Mouse (Mus musculus) frontal cortex, postnatal 36 days (tissue): ENCODE measurements around the gene Slc30a5.
A peak's percentile ranks its signal among the peaks of the same experiment; 100 is the strongest.
"Not testable (repeated sequence)": the region's sequence is repeated elsewhere in the genome, so short reads cannot be mapped to it uniquely, and the experiment has no call there.

Source experiments
- DNase-seq, 2 experiments: peaks; one replicate each; pipeline ENCODE4 v3.0.0; 2022; ENCODE audit warnings: low spot score in 2 of 2

Slc30a5 gene

GRCm38 (mm10) chr13:100841741-100842140 is 8.5 kb upstream of the Slc30a5 start:
- no peak for DNase-seq

- no peak for DNase-seq
Observed at GRCm38 (mm10) chr13:100834777-100835176, 1.6 kb upstream of the Slc30a5 start.

GRCm38 (mm10) chr13:100833640-100834002 is 394 bp upstream of the Slc30a5 start:
- no peak for DNase-seq

- no peak for DNase-seq
Observed at GRCm38 (mm10) chr13:100832188-100832587, 1.0 kb downstream of the Slc30a5 start.

GRCm38 (mm10) chr13:100831123-100831522 is 2.1 kb downstream of the Slc30a5 start:
- DNase-seq: no peak

GRCm38 (mm10) chr13:100825627-100826410 is 7.4 kb downstream of the Slc30a5 start:
- no peak for DNase-seq

GRCm38 (mm10) chr13:100824916-100825315 is 8.3 kb downstream of the Slc30a5 start:
- DNase-seq: no peak

- no peak for DNase-seq
Observed at GRCm38 (mm10) chr13:100824306-100824705, 8.9 kb downstream of the Slc30a5 start.

GRCm38 (mm10) chr13:100823863-100824262 is 9.4 kb downstream of the Slc30a5 start:
- DNase-seq: no peak

- DNase-seq: no peak
Observed at GRCm38 (mm10) chr13:100814451-100814850, 18.8 kb downstream of the Slc30a5 start.

GRCm38 (mm10) chr13:100805776-100806175 is 27.5 kb downstream of the Slc30a5 start:
- DNase-seq: no peak

GRCm38 (mm10) chr13:100797171-100797570 is 36.1 kb downstream of the Slc30a5 start:
- DNase-seq: no peak

GRCm38 (mm10) chr13:100789083-100789482 is 44.1 kb downstream of the Slc30a5 start:
- DNase-seq: no peak

- DNase-seq: not testable (repeated sequence)
Observed at GRCm38 (mm10) chr13:100788057-100788456, 45.2 kb downstream of the Slc30a5 start.

GRCm38 (mm10) chr13:100787316-100788010 is 45.8 kb downstream of the Slc30a5 start:
- no peak for DNase-seq

- peak; percentile 80 to 87 for DNase-seq
Observed at GRCm38 (mm10) chr13:100786414-100786867, 46.8 kb downstream of the Slc30a5 start, which contains the start of gene Ccnb1. TSS of gene Ccnb1 (minus strand) at chr13:100786570.

- DNase-seq: no peak
Observed at GRCm38 (mm10) chr13:100785806-100786413, 47.3 kb downstream of the Slc30a5 start.

- no peak for DNase-seq
Observed at GRCm38 (mm10) chr13:100777491-100777890, 55.7 kb downstream of the Slc30a5 start.

- DNase-seq: no peak
Observed at GRCm38 (mm10) chr13:100776710-100777109, 56.5 kb downstream of the Slc30a5 start.

- no peak for DNase-seq
Observed at GRCm38 (mm10) chr13:100776056-100776419, 57.2 kb downstream of the Slc30a5 start.

GRCm38 (mm10) chr13:100775252-100776055 is 57.8 kb downstream of the Slc30a5 start, which contains the start of gene Cenph:
TSS of gene Cenph (minus strand) at chr13:100775899.
- DNase-seq: peak; percentile 71 to 80

GRCm38 (mm10) chr13:100774704-100775103 is 58.5 kb downstream of the Slc30a5 start:
- DNase-seq: no peak
